Mouse (Mus musculus) lung, adult 2 months (tissue): ENCODE measurements around the gene Dmpk. TPM values are rescaled to one million over a fixed set of nuclear protein-coding genes. Genes with fewer than 3 reads are reported as not detected.

Experiments used
- DNase-seq: peaks from one replicate; pipeline ENCODE4 v3.0.0; 2022
- H3K4me1 ChIP-seq: fragments of 200-500 bp; 2 replicates; pipeline ENCODE4 v1.6.1; 2011; ENCODE audit warnings: low read length; ENCODE audit not compliant: control insufficient read depth, insufficient read depth
- H3K4me3 ChIP-seq: fragments of 200-500 bp; replicated peaks from 2 replicates; pipeline ENCODE3; 2011; ENCODE audit warnings: low read depth, mild to moderate bottlenecking, control low read depth, low read length; ENCODE audit errors: extremely low read depth
- CTCF ChIP-seq: fragments of 200-500 bp; IDR thresholded peaks from 2 replicates; pipeline ENCODE4 v1.5.1; 2011; ENCODE audit warnings: mild to moderate bottlenecking, low read length, control low read depth; ENCODE audit not compliant: insufficient read depth
- POLR2A ChIP-seq: fragments of 200-500 bp; IDR thresholded peaks from 2 replicates; pipeline ENCODE4 v1.6.1; 2011; ENCODE audit warnings: low read depth, mild to moderate bottlenecking, control low read depth, low read length, borderline replicate concordance; ENCODE audit errors: extremely low read depth
- WGBS: fragments of 180-500 bp; shearing (Covaris S2); methylation state at CpG from one replicate; pipeline ENCODE4 v1.1.7; 2018; 5-methylcytosine and 5-hydroxymethylcytosine counted together
- polyA plus RNA-seq: library from polyadenylated mRNA; depleted of rRNA; stranded (reverse); fragments of >200 nt; gene quantifications from 2 replicates; pipeline ENCODE4 v1.2.3, GENCODE M21; 2012

The Dmpk gene
- polyA plus RNA-seq, 1 experiment = 259 TPM

DNA sequence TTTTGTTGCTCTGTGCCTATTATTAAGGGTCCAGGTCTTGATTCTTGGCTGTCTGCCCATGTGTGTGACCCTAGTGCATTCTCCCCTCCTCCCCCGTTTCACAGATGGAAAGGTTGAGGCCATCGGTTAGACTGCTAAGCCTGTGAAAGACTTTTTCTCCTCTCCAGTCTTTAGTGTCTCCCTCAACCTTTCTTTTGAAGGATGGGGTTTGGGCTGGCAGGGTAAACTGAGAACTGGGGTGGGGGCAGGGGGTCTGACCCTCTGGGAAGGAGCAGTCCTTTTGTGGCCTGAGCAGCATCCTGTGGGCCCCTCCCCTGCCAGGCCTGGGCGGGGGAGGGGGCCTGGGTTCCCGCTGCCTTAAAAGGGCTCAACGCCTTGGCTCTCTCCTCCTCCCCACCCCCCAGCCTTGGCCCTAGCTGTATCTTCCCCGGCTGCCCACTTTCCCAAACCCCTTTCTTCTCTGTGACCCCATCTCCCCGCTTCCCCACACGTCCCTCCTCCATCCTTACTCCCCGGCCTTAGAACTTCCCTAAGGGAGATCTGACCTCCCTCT lies 1.3 kb downstream of the Dmpk start:
- Histone ChIP-seq H3K4me1 (peaks cover 6% of the 10 kb centered on the region), H3K4me3 (no peak overlapping the region)
- WGBS = 24% methylated on average over 9 of the region's 9 CpGs
- TF ChIP-seq CTCF (no peak), POLR2A (no peak)
- no peak for DNase-seq

GRCm38 (mm10) chr7:19085495-19085894 lies 1.8 kb downstream of the Dmpk start:
- Histone ChIP-seq H3K4me1 (peaks cover 6% of the 10 kb centered on the region), H3K4me3 (peak overlapping the region; percentile 43)
- DNase-seq = no peak
- WGBS = 12% methylated on average over 6 of the region's 6 CpGs
- no peak for TF ChIP-seq POLR2A
- no peak for TF ChIP-seq CTCF

GRCm38 (mm10) chr7:19086042-19086441 lies 2.4 kb downstream of the Dmpk start:
- Histone ChIP-seq H3K4me1 (peaks cover 6% of the 10 kb centered on the region), H3K4me3 (peak overlapping the region; percentile 43)
- no peak for DNase-seq
- TF ChIP-seq CTCF (no peak), POLR2A (no peak)
- WGBS = 19% methylated on average over 14 of the region's 14 CpGs

DNA sequence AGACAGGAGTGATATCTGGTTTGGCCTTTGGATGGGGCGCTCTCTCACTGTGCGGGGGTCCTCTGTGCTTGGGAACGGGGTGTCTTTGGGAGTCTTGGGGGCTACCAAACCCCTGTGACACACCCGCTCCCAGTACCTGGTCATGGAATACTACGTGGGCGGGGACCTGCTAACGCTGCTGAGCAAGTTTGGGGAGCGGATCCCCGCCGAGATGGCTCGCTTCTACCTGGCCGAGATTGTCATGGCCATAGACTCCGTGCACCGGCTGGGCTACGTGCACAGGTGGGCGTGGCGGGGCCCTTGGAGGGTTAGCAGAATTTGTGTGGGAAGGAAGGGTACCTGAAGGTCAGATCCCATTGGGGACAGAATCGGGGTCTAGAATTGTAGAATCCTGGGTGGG lies 3.1 kb downstream of the Dmpk start:
- Histone ChIP-seq H3K4me3 (no peak overlapping the region), H3K4me1 (peaks cover 6% of the 10 kb centered on the region)
- 80% methylated on average over 18 of the region's 18 CpGs for WGBS
- TF ChIP-seq POLR2A (no peak), CTCF (no peak)
- DNase-seq = no peak

- peak; percentile 61 for DNase-seq
- no peak for TF ChIP-seq POLR2A
- peak; percentile 83 for TF ChIP-seq CTCF
Observed at GRCm38 (mm10) chr7:19088813-19089212, 5.2 kb downstream of the Dmpk start.

DNA sequence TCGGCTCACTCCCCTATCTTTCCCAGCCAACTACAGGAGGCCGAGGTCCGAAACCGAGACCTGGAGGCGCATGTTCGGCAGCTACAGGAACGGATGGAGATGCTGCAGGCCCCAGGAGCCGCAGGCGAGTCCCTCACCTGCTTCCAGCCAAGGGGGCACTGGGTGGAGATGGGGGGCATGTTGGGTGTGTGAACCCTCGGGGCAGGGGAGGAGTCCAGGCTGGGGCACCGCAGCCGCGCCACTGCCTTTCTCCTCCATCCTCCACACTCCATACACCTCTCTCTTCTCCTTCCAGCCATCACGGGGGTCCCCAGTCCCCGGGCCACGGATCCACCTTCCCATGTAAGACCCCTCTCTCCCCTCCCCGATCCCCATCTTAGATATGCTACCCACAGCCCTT lies 8.3 kb downstream of the Dmpk start:
- WGBS = 73% methylated on average over 17 of the region's 17 CpGs
- TF ChIP-seq CTCF (no peak), POLR2A (no peak)
- H3K4me1 ChIP-seq = peaks cover 2% of the 10 kb centered on the region; the same call in 1 of the 2 replicates
- no peak overlapping the region for H3K4me3 ChIP-seq
- no peak for DNase-seq

More at GRCm38 (mm10) chr7:19088813-19089212, 5.2 kb downstream of the Dmpk start:
- peaks cover 6% of the 10 kb centered on the region for H3K4me1 ChIP-seq
- H3K4me3 ChIP-seq = no peak overlapping the region
- WGBS = 34% methylated on average over 10 of the region's 10 CpGs

DNA sequence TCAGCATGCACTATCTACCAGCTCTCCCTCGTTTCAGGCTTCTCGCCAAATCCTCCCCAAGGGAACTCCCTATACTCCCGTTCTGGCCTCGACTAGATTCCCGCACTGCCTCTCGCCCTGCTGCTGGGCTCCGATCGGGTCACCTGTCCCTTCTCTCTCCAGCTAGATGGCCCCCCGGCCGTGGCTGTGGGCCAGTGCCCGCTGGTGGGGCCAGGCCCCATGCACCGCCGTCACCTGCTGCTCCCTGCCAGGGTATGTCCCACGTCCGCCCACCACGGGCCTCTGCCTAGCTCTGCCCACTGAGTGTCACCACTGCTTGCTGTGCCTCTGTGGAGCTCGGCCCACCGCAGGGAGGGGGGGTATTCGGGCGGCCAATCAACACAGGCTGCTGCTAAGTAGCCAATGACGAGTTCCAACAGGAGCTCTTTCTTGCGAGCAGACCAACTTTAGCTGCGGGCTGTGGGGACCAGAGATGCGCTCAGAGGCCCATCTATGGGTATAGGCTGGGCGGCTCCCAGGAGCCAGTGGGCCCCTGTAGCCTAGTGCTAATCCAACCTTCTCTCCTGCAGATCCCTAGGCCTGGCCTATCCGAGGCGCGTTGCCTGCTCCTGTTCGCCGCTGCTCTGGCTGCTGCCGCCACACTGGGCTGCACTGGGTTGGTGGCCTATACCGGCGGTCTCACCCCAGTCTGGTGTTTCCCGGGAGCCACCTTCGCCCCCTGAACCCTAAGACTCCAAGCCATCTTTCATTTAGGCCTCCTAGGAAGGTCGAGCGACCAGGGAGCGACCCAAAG lies 8.9 kb downstream of the Dmpk start:
- peak; percentile 41 for DNase-seq
- Histone ChIP-seq H3K4me3 (no peak overlapping the region), H3K4me1 (peaks cover 2% of the 10 kb centered on the region; the same call in 1 of the 2 replicates)
- 19% methylated on average over 37 of the region's 38 CpGs for WGBS
- TF ChIP-seq CTCF = no peak
- TF ChIP-seq POLR2A = no peak

- Histone ChIP-seq H3K4me1 (peaks cover 4% of the 10 kb centered on the region; the same call in 1 of the 2 replicates), H3K4me3 (peak overlapping the region; percentile 42)
- under 1% methylated on average over 14 of the region's 15 CpGs for WGBS
- peak; percentile 65 for TF ChIP-seq CTCF
- TF ChIP-seq POLR2A = no peak
- peak; percentile 89 for DNase-seq
Observed at GRCm38 (mm10) chr7:19093174-19093521, 9.5 kb downstream of the Dmpk start.

DNA sequence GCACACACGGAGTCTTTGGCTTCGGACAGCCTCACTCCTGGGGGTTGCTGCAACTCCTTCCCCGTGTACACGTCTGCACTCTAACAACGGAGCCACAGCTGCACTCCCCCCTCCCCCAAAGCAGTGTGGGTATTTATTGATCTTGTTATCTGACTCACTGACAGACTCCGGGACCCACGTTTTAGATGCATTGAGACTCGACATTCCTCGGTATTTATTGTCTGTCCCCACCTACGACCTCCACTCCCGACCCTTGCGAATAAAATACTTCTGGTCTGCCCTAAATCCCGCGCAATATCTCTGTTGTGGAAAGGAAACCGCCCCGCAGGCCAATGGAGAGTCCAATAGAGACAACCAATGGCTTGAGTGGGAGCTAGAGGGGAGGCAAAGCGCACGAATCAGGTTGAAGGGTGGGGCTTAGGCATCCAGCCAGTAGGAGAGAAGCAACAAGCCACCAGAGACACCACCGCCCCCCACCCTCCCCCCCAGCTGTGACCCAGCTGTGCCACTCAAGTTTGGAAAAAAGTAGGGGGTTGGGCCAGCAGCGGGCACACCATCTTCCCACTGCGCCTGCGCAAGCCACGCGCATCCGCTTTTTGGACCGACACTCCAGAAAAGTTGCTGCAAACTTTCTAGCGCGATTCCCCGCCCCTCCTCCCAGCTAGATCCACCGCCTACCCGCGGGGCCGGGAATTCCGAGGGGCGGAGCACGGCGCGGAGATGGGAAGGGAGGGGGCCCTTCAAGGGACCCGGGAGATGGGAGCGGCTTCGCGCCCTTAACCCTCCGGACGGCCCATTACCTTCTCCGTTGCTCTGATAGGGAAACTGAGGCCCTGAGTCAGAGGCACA lies 10.1 kb downstream of the Dmpk start:
- peak overlapping the region; percentile 82 for H3K4me3 ChIP-seq
- peaks cover 4% of the 10 kb centered on the region; the same call in 1 of the 2 replicates for H3K4me1 ChIP-seq
- WGBS = under 1% methylated on average over 45 of the region's 45 CpGs
- TF ChIP-seq POLR2A = peak; percentile 90
- no peak for TF ChIP-seq CTCF
- peak; percentile 93 for DNase-seq

DNA sequence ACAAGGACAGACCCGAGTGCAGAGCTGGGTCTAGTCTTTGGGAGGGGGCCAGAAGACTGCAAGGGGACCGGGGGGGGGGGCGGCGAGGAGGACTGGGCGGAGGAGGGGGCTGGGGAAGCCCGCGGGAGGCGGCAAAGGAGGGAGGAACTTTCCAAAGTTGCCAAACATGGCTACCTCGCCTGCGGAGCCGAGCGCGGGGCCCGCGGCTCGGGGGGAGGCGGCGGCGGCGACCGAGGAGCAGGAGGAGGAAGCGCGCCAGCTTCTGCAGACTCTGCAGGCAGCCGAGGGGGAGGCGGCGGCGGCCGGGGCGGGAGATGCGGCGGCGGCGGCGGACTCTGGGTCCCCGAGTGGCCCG lies 10.8 kb downstream of the Dmpk start, which contains the start of gene Six5:
Six5 (plus strand) TSS at position 124 of the 355 bp plus-strand sequence.
- TF ChIP-seq CTCF (no peak), POLR2A (no peak)

More for the DNA sequence above, 10.8 kb downstream of the Dmpk start, which contains the start of gene Six5:
- DNase-seq = no peak
- H3K4me3 ChIP-seq = peak within 1 kb of the TSS; percentile 82
- H3K4me1 ChIP-seq = peaks cover 4% of the 10 kb centered on the region; the same call in 1 of the 2 replicates
- WGBS = under 1% methylated on average over 27 of the region's 36 CpGs
